Comparison of ENCODE assay signal across 20 mouse cellular contexts in genomic region chr16:94190256-94190655, GRCm38 (mm10).
"Had no signal": no experiment of that assay in that cellular context is flagged by ENCODE, and none has a peak within 500 bp of the region (broad histone marks: within the 10 kb centered on the region; RNA-seq: fewer than 3 reads in every experiment).

No protein-coding gene starts in this region.

- H3K9me3 ChIP-seq: midbrain, embryonic 10.5 days; midbrain, embryonic 12.5 days; neural tube, embryonic 13.5 days; neural tube, embryonic 15.5 days; stomach, embryonic 15.5 days had no signal

- H3K4me1 ChIP-seq: stomach, embryonic 15.5 days had no signal

- H3K36me3 ChIP-seq: midbrain, embryonic 10.5 days; midbrain, embryonic 12.5 days; neural tube, embryonic 13.5 days; neural tube, embryonic 15.5 days; stomach, embryonic 15.5 days had no signal

- DNase-seq: lung, adult 18-20 months; lung, embryonic 14.5 days; lung, postnatal 10 days; lung, postnatal 4 days; midbrain, embryonic 14.5 days; retina, postnatal 1 day; right cerebral cortex, adult 18-20 months; right cerebral cortex, postnatal 25 days; right cerebral cortex, postnatal 4 days; thymus, adult 2 months; thymus, postnatal 25 days; thymus, postnatal 4 days had no signal

- H3K27me3 ChIP-seq: neural tube, embryonic 15.5 days; stomach, embryonic 15.5 days had no signal

- H3K4me3 ChIP-seq: midbrain, embryonic 10.5 days; midbrain, embryonic 12.5 days; myocyte; neural tube, embryonic 13.5 days; neural tube, embryonic 15.5 days; stomach, embryonic 15.5 days had no signal

- H3K4me2 ChIP-seq: lung, embryonic 14.5 days; midbrain, embryonic 12.5 days; neural tube, embryonic 13.5 days; neural tube, embryonic 15.5 days; stomach, embryonic 15.5 days had no signal

- H3K27ac ChIP-seq: midbrain, embryonic 10.5 days; midbrain, embryonic 12.5 days; neural tube, embryonic 13.5 days; neural tube, embryonic 15.5 days; stomach, embryonic 15.5 days; stomach, postnatal 0 days had no signal

- ATAC-seq: midbrain, embryonic 16.5 days had no signal

- H3K9ac ChIP-seq: lung, embryonic 14.5 days; midbrain, embryonic 12.5 days; neural tube, embryonic 13.5 days; neural tube, embryonic 15.5 days; stomach, embryonic 15.5 days had no signal
